Mouse (Mus musculus): ENCODE results near the gene Hmcn1.

Gene Hmcn1

DNA sequence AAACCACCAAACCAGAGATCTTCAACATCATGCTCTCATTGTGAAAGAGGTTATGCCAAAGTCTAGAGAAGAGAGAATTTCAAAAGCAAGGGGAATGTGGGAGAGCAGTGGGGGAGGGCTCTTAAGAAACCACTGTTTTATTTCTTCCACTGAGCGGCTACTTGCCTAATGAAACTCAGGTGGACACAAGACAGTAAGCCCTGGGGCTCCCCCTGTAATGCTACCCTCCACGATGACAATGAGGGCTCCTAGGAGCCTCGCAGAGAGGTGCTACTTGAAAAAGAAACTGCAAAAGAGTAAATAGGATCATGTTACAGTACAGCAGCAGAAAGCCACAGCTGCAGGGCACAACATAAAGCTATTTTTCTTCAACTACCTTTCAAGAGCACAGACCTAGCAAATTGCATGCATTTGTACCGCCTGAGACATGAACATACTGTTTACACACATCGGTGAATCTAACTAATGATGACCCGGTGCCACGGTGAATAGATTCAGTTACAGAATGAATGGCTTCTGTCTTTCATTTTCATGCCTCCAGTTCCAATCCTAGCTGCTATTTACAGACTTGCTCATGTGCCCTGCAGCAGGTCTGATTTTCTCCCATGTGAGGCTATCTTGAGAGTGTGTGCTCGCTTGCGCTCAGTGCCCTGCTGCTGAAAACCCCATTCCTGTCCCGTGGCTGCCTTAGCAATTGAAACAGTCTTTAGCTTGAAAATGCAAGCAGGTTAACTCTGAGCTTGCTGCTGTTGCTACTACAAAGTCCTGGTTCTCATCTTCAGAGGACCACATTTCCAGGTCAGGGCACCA, 1.3 kb downstream of the Hmcn1 start:
- no peak for DNase-seq

DNA sequence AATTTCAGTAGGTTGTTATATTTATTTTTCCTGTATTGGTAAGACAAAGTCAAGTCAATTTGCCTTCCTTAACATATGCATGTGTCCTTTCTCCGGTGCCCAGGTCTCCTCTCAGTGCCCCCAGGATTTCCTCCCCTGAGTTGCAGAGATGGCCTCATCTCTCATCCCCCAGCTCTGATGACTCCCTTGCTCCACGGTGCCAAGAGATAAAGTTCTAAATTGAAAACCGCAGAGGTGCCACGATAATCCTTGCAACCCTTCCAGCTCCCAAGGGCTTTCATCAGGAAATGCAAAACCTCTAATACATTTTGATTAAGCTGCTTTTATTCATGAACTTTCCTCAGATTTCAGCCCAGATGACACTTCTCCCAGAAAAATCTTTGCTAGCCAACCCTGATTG, 8.3 kb downstream of the Hmcn1 start:
- no peak for DNase-seq

GRCm38 (mm10) chr1:150984092-150984503, 9.1 kb downstream of the Hmcn1 start:
- no peak for DNase-seq

GRCm38 (mm10) chr1:150978651-150979050, 14.6 kb downstream of the Hmcn1 start:
- DNase-seq = no peak

- no peak for DNase-seq
Measured at GRCm38 (mm10) chr1:150976263-150976662, 17.0 kb downstream of the Hmcn1 start.

GRCm38 (mm10) chr1:150959486-150960074, 33.7 kb downstream of the Hmcn1 start:
- no peak for DNase-seq

DNA sequence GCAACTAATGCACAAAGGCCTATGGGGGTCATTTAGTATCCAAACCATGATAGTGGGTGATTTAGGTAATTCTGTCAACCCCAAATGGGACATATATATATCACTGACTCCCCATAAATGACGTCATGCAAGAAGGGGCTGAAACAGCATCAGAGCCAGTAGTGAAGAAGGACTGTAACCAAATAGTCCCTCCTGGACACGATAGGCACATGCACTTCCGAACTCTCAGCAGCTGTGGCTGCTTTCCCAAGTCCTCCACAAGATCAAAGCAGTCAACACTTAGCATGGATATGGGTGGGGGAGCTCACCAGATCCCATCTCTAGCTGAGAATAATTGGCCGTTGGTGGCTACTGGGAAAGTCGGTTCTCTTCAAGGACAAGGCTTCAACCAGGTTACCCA, 42.2 kb downstream of the Hmcn1 start:
- no peak for DNase-seq

- no peak for DNase-seq
Measured at GRCm38 (mm10) chr1:150950046-150950445, 43.2 kb downstream of the Hmcn1 start.

DNA sequence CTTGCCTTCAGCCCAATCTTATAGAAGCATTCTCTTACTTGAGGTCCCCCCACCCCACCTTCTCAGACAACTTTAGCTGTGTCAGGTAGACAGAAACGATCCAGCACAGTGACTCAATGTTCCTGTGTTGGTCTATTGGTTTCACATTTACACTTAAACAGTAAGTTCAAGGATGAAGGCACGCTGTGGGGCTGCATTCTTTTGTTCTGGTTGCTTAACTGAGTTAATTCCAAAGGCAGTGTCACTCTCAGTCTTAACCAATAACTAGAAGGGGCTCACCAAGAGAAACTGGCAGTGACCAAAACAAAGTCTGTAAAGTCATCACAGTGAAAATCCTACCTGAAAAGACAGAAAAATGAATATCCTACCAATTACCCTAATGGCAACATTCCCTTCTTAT, 44.3 kb downstream of the Hmcn1 start:
- DNase-seq = no peak

DNA sequence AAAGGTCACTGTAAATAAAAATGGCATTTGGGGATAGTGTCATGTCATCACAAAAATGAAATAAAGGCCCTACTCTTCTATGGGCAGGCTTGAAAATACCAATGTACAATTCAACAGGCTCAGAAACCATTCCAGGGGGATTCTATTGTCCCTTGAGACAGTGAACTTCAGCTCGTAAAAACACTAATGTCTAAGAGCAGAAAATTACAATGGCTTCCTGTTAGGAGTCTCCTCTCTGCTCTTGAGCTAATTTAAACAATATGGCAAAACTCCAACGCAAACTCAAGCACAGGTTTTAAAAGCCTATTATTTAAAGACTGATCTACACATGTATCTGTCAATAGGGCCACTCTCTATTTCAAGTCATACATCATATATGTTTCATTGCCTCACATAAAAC, 49.6 kb downstream of the Hmcn1 start:
- no peak for DNase-seq

GRCm38 (mm10) chr1:150942143-150942542, 51.1 kb downstream of the Hmcn1 start:
- no peak for DNase-seq

DNA sequence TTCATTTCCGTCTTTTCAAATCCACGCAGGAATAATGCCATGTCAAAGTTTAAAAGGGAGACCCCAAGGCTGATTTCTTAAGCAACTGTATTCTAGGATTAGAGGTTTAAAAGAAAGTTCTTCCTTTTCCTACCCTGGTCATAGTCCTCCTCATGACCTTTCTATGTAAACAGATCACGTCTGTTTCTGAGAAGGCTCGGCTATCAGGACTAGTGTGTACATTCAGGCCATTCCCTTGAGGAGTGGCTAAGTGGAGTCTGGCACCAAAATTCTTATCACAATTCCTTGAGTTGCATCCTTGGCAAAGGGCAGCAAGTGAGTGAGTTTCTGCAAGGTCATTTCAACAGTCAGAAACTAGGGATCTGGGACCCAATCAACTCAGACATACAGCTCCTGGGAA, 56.4 kb downstream of the Hmcn1 start:
- DNase-seq = no peak

- no peak for DNase-seq
Measured at GRCm38 (mm10) chr1:150933616-150934015, 59.6 kb downstream of the Hmcn1 start.

GRCm38 (mm10) chr1:150920860-150921259, 72.4 kb downstream of the Hmcn1 start:
- no peak for DNase-seq

- DNase-seq = peak; percentile 61
Measured at GRCm38 (mm10) chr1:150920276-150920675, 73.0 kb downstream of the Hmcn1 start.

DNA sequence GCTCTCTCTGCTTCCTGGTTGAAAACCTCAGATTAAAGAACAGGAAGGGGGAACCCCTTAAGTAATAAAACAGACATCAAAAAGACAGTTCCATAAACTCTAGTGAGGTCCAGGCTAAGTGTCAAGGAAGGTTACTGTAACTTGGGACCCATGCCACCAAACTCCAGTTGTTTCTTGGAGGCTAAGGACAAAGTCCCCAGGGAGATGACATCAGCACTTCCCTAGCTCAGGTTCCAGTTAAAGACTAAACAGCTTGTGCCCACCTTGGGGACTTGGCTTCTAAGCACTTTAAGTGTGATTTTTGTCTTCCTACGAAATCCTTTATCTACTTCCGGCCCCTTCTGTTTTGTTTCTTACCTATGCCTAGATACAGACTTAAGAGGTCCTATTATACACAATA, 78.3 kb downstream of the Hmcn1 start:
- DNase-seq = no peak

- no peak for DNase-seq
Measured at GRCm38 (mm10) chr1:150913586-150914136, 79.6 kb downstream of the Hmcn1 start.

DNA sequence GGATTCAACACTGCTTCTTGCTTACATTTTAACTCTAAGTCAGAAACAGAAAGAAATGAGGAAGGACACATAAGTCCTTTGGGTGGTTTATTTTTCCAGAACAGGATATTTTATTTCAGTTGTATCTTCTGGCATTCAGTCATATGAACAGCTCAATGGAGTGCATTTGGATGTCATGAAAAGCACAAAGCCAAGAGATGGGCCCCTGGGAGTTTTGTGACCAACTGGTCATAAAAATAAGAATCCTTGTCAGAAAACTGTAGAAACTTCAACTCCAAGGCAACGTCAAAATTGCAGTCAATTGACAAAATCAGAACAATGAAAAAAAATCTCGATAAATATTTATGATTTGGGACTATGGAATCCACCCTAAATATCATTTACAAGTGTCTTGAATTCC, 83.6 kb downstream of the Hmcn1 start:
- DNase-seq = no peak

GRCm38 (mm10) chr1:150893677-150894188, 99.5 kb downstream of the Hmcn1 start:
- DNase-seq = no peak

- no peak for DNase-seq
Measured at GRCm38 (mm10) chr1:150890017-150890416, 103.2 kb downstream of the Hmcn1 start.

- DNase-seq = no peak
Measured at GRCm38 (mm10) chr1:150886267-150886666, 107.0 kb downstream of the Hmcn1 start.

GRCm38 (mm10) chr1:150878421-150878820, 114.8 kb downstream of the Hmcn1 start:
- no peak for DNase-seq

DNA sequence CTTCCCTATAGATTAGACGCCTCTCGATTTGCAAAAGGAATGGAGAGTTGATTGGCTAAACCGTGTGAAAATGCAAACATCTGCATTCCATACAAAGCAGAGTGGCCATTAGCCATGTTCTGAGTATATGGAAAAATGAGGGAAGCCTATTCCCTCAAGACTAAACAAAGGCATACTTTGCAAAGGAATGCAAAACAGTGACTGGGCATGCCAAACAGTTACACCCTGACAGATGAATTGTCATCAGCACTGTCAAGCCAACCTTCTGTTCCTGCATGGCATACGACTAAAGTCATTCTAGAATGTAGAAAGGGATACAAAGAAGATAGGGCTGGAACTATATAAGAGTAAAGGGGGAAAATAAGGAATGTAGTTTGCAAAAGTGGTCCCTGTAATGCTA, 115.3 kb downstream of the Hmcn1 start:
- no peak for DNase-seq

GRCm38 (mm10) chr1:150874025-150874424, 119.2 kb downstream of the Hmcn1 start:
- no peak for DNase-seq

Measured in cerebellum, adult 8-10 months (tissue).